ENCODE assay signal across 9 mouse cellular contexts in the genomic region with DNA sequence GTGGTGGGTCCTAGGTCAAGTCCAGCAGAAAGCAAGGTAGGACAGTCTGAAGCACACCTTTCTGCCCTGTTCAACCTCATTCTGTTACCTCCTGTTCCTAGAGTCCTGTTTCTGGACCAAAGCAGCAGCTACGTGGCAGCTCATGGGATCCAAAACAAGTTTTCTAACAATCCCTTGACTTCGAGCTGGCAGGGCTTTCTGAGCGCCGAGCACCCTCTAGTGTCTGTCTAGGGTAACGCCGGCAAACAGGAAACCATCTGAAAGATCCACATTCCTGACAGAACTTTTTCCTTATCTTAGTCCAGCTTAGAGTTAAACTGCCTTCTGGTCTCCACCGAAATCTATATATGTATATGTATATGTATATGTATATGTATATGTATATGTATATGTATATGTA. TPM values are rescaled to one million over a fixed set of nuclear protein-coding genes. Genes with fewer than 3 reads are reported as not detected.
DNase-seq lines count a peak whose midpoint lies in the region; ATAC-seq and TF ChIP-seq lines count a peak whose summit lies in the region.
"Had no signal": no experiment of that assay in that cellular context is flagged by ENCODE, and none has a peak within 500 bp of the region (broad histone marks: within the 10 kb centered on the region; RNA-seq: fewer than 3 reads in every experiment).

No protein-coding gene starts in this region.

- no peaks in the 10 kb centered on the region for H3K36me3 ChIP-seq in kidney, embryonic 14.5 days (ENCODE audit: control insufficient read depth, insufficient read depth, low read length)
- no peaks in the 10 kb centered on the region for H3K36me3 ChIP-seq in ES-E14 (ENCODE audit: control insufficient read depth, insufficient read depth, low read length, poor library complexity, severe bottlenecking)

- in situ Hi-C loops in ES-E14 (cut with MboI; ENCODE audit: low sequenced_read_pairs in 2 of 2, unreplicated experiment in 2 of 2) = loop anchor here in 1 of 2 experiments (5.0 kb wide), 1 partner anchor 93 kb away; no protein-coding TSS in a partner anchor

- no peaks in the 10 kb centered on the region for H3K4me1 ChIP-seq in kidney, embryonic 14.5 days (ENCODE audit: control insufficient read depth, insufficient read depth, low read length)
- no peaks in the 10 kb centered on the region for H3K4me1 ChIP-seq in ES-E14 (ENCODE audit: control insufficient read depth in 2 of 2, insufficient read depth in 2 of 2, low read length in 2 of 2, poor library complexity in 1 of 2)

- ATAC-seq in kidney, embryonic 14.5 days (ENCODE audit: low FRiP score, low TSS enrichment) = no peak

- no peak overlapping the region for H3K27ac ChIP-seq in kidney, embryonic 14.5 days (ENCODE audit: low read depth, low read length)
- no peak overlapping the region for H3K27ac ChIP-seq in ES-E14 (ENCODE audit: insufficient read depth, low read depth, low read length, poor library complexity, severe bottlenecking)

- no peak overlapping the region for H3K4me2 ChIP-seq in kidney, embryonic 14.5 days (replicated peaks; ENCODE audit: low read depth, low read length)

- H3K9ac ChIP-seq in kidney, embryonic 14.5 days (ENCODE audit: low read depth, low read length) = no peak overlapping the region
- H3K9ac ChIP-seq in ES-E14 (ENCODE audit: insufficient read depth, low read depth, low read length, poor library complexity, severe bottlenecking) = no peak overlapping the region

- DNase-seq in kidney, adult 18-20 months = peak; percentile 69
- peak; percentile 47 to 54 for DNase-seq in B cell, adult 2 months
- DNase-seq in ES-E14 (ENCODE audit: low read depth, low spot score) = no peak
- peak; percentile 53 to 66 for DNase-seq in cerebellum, postnatal 14 days
- peak; percentile 53 to 79 for DNase-seq in kidney, postnatal 36 days
- peak; percentile 61 for DNase-seq in naive thymus-derived CD4-positive, alpha-beta T cell, adult 2 months (ENCODE audit: low read depth)
- DNase-seq in spleen, postnatal 36 days (ENCODE audit: low spot score in 2 of 2) = no peak

- H3K27me3 ChIP-seq in kidney, embryonic 14.5 days (ENCODE audit: control insufficient read depth, insufficient read depth, low read length) = peaks cover 2% of the 10 kb centered on the region; the same call in 1 of the 2 replicates

- whole genome bisulfite sequencing in kidney, embryonic 14.5 days = under 1% methylated on average over 7 of the region's 7 CpGs

- no peaks in the 10 kb centered on the region for H3K9me3 ChIP-seq in kidney, embryonic 14.5 days (ENCODE audit: control insufficient read depth, low read length)
- H3K9me3 ChIP-seq in ES-E14 (ENCODE audit: control insufficient read depth, insufficient read depth, low read depth, low read length) = no peaks in the 10 kb centered on the region

- no peak overlapping the region for H3K4me3 ChIP-seq in kidney, embryonic 14.5 days (ENCODE audit: low read length)
- H3K4me3 ChIP-seq in ES-E14 (ENCODE audit: insufficient read depth in 1 of 2, low read depth in 1 of 2, low read length in 2 of 2, poor library complexity in 1 of 2, severe bottlenecking in 1 of 2) = no peak overlapping the region

TF ChIP-seq in ES-E14, 5 proteins besides CTCF, POLR2A, EP300 and RAD21:
- TF ChIP-seq HCFC1 (IDR thresholded peaks at IDR 0.05; ENCODE audit: borderline replicate concordance, insufficient read depth, low read length) (no peak), ZC3H11A (IDR thresholded peaks at IDR 0.05; ENCODE audit: borderline replicate concordance, low read depth, low read length) (peak; percentile 58; the same call in 1 of the 2 replicates), MAFK (IDR thresholded peaks at IDR 0.05; ENCODE audit: insufficient read depth, low read depth, low read length) (no peak), CHD2 (IDR thresholded peaks at IDR 0.05; ENCODE audit: low read depth, low read length) (no peak), ZNF384 (IDR thresholded peaks at IDR 0.05; ENCODE audit: low read depth, low read length) (no peak)

RNA-seq across cellular contexts. Expression of a gene that starts 31.0 kb away (rescaled TPM):
- 30.0 and 41.4 TPM in 2 replicates for polyA plus RNA-seq in kidney, embryonic 14.5 days (2014; fragmentation: Nextera tagmentation; extraction: Ambion mirVana)
- total RNA-seq in ES-E14 (2012; rRNA removed) = 1.2 and 3.3 TPM in 2 replicates

RNA-seq across cellular contexts. Expression of a gene that starts 41.5 kb away (rescaled TPM):
- 12.7 and 18.6 TPM in 2 replicates for polyA plus RNA-seq in kidney, embryonic 14.5 days (2014; fragmentation: Nextera tagmentation; extraction: Ambion mirVana)
- total RNA-seq in ES-E14 (2012; rRNA removed) = 0.18 TPM in 1 of 2 replicates, not detected in the other

RNA-seq across cellular contexts. Expression of a gene that starts 46.1 kb away (rescaled TPM):
- not detected in 2 replicates for polyA plus RNA-seq in kidney, embryonic 14.5 days (2014; fragmentation: Nextera tagmentation; extraction: Ambion mirVana)
- 0.48 and 1.4 TPM in 2 replicates for total RNA-seq in ES-E14 (2012; rRNA removed)
- total RNA-seq: gastrocnemius, postnatal 36 days had no signal

RNA-seq across cellular contexts. Expression of a gene that starts 46.2 kb away (rescaled TPM):
- 58.6 and 61.9 TPM in 2 replicates for polyA plus RNA-seq in kidney, embryonic 14.5 days (2014; fragmentation: Nextera tagmentation; extraction: Ambion mirVana)
- total RNA-seq in ES-E14 (2012; rRNA removed) = 0.98 TPM in 1 of 2 replicates, not detected in the other

RNA-seq across cellular contexts. Expression of a gene that starts 52.1 kb away (rescaled TPM):
- 44.1 and 53.1 TPM in 2 replicates for polyA plus RNA-seq in kidney, embryonic 14.5 days (2014; fragmentation: Nextera tagmentation; extraction: Ambion mirVana)
- total RNA-seq in ES-E14 (2012; rRNA removed) = 0.22 and 0.26 TPM in 2 replicates

Comparison
In these comparisons a context has a peak if more than half of its experiments do, and no peak if none do; other contexts are left out.
1. DNase-seq: peak in kidney, adult 18-20 months (single experiment), B cell, adult 2 months (2 of 2), cerebellum, postnatal 14 days (2 of 2), kidney, postnatal 36 days (2 of 2) and naive thymus-derived CD4-positive, alpha-beta T cell, adult 2 months (single experiment); none in ES-E14 (single experiment) and spleen, postnatal 36 days (0 of 2).